Mouse (Mus musculus) stomach, postnatal 0 days (tissue): ENCODE measurements around the gene Ryr1.

Experiments
- CTCF ChIP-seq: IDR thresholded peaks from 2 replicates; pipeline ENCODE4 v1.5.1; 2016; ENCODE audit warnings: antibody characterized with exemption, low read depth, mild to moderate bottlenecking, moderate library complexity
- EP300 ChIP-seq: optimal IDR thresholded peaks from 2 replicates; pipeline ENCODE3; 2016; ENCODE audit warnings: antibody characterized with exemption

DNA sequence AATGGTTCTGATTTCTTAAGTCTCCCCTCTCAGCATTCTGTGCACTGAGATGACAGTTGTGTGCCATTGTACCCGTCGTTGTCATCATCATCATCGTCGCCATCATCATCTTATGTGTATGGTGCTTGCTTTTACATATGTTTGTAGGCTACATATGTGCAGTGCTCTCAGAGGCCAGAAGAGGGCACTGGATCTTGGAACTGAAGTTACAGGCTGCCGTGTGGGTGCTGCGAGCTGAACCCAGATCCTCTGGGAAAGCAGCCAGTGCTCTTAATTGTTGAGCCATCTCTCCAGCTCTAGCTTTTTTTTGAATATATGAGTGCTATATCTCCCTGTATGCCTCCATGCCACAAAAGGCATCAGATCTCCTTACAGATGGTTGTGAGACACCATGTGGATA, 87.7 kb downstream of the Ryr1 start:
- TF ChIP-seq CTCF, result peak; percentile 33
- no peak for TF ChIP-seq EP300
